Mouse (Mus musculus): Measurements from ENCODE around the gene Nr2f1. TPM values are rescaled to one million over a fixed set of nuclear protein-coding genes. Genes with fewer than 3 reads are reported as not detected.

Nr2f1 gene
- polyA plus RNA-seq, 1 experiment: 84.5 TPM

GRCm38 (mm10) chr13:78197819-78198390 lies 1.7 kb downstream of the Nr2f1 start:
- TF ChIP-seq CTCF (IDR thresholded peaks at IDR 0.05; ENCODE audit: borderline replicate concordance, insufficient read depth, low read depth, low read length) (no peak), POLR2A (IDR thresholded peaks at IDR 0.05; ENCODE audit: borderline replicate concordance, insufficient read depth, low read length) (no peak)
- Histone ChIP-seq H3K4me1 (ENCODE audit: control insufficient read depth, insufficient read depth, low read length) (no peaks in the 10 kb centered on the region), H3K27ac (ENCODE audit: insufficient read depth, low read length) (peak overlapping the region; percentile 77), H3K27me3 (ENCODE audit: control insufficient read depth, insufficient read depth, low read length) (no peaks in the 10 kb centered on the region), H3K4me3 (replicated peaks; ENCODE audit: insufficient read depth, low read depth, low read length) (peak overlapping the region; percentile 100)
- 1% methylated on average over 32 of the region's 33 CpGs for WGBS
- peak; percentile 68 to 72 for DNase-seq

- TF ChIP-seq POLR2A (IDR thresholded peaks at IDR 0.05; ENCODE audit: borderline replicate concordance, insufficient read depth, low read length) (no peak), CTCF (IDR thresholded peaks at IDR 0.05; ENCODE audit: borderline replicate concordance, insufficient read depth, low read depth, low read length) (no peak)
- H3K27me3 ChIP-seq (ENCODE audit: control insufficient read depth, insufficient read depth, low read length): no peaks in the 10 kb centered on the region
- peak overlapping the region; percentile 45; the same call in 1 of the 2 replicates for H3K27ac ChIP-seq (ENCODE audit: insufficient read depth, low read length)
- peak overlapping the region; percentile 100 for H3K4me3 ChIP-seq (replicated peaks; ENCODE audit: insufficient read depth, low read depth, low read length)
- 9% methylated on average over 9 of the region's 9 CpGs for WGBS
- no peak for DNase-seq
- H3K4me1 ChIP-seq (ENCODE audit: control insufficient read depth, insufficient read depth, low read length): no peaks in the 10 kb centered on the region
Measured at GRCm38 (mm10) chr13:78197286-78197818, 2.2 kb downstream of the Nr2f1 start.

GRCm38 (mm10) chr13:78196236-78196796 lies 3.2 kb downstream of the Nr2f1 start:
- TF ChIP-seq CTCF (IDR thresholded peaks at IDR 0.05; ENCODE audit: borderline replicate concordance, insufficient read depth, low read depth, low read length) (no peak), POLR2A (IDR thresholded peaks at IDR 0.05; ENCODE audit: borderline replicate concordance, insufficient read depth, low read length) (no peak)
- H3K4me1 ChIP-seq (ENCODE audit: control insufficient read depth, insufficient read depth, low read length): no peaks in the 10 kb centered on the region
- peak overlapping the region; percentile 46 for H3K4me3 ChIP-seq (replicated peaks; ENCODE audit: insufficient read depth, low read depth, low read length)
- H3K27ac ChIP-seq (ENCODE audit: insufficient read depth, low read length): no peak overlapping the region
- 61% methylated on average over 7 of the region's 7 CpGs for WGBS
- no peaks in the 10 kb centered on the region for H3K27me3 ChIP-seq (ENCODE audit: control insufficient read depth, insufficient read depth, low read length)
- DNase-seq: no peak

GRCm38 (mm10) chr13:78195601-78196115 lies 3.9 kb downstream of the Nr2f1 start:
- peak in 1 of 2 experiments; percentile 43 for DNase-seq
- TF ChIP-seq CTCF (IDR thresholded peaks at IDR 0.05; ENCODE audit: borderline replicate concordance, insufficient read depth, low read depth, low read length) (no peak), POLR2A (IDR thresholded peaks at IDR 0.05; ENCODE audit: borderline replicate concordance, insufficient read depth, low read length) (no peak)
- Histone ChIP-seq H3K4me1 (ENCODE audit: control insufficient read depth, insufficient read depth, low read length) (no peaks in the 10 kb centered on the region), H3K27me3 (ENCODE audit: control insufficient read depth, insufficient read depth, low read length) (no peaks in the 10 kb centered on the region), H3K4me3 (replicated peaks; ENCODE audit: insufficient read depth, low read depth, low read length) (peak overlapping the region; percentile 60), H3K27ac (ENCODE audit: insufficient read depth, low read length) (peak overlapping the region; percentile 71)
- 22% methylated on average over 13 of the region's 13 CpGs for WGBS

GRCm38 (mm10) chr13:78194850-78195600 lies 4.5 kb downstream of the Nr2f1 start:
- Histone ChIP-seq H3K4me3 (replicated peaks; ENCODE audit: insufficient read depth, low read depth, low read length) (peak overlapping the region; percentile 60), H3K27ac (ENCODE audit: insufficient read depth, low read length) (peak overlapping the region; percentile 71), H3K4me1 (ENCODE audit: control insufficient read depth, insufficient read depth, low read length) (peaks cover 2% of the 10 kb centered on the region; the same call in 1 of the 2 replicates), H3K27me3 (ENCODE audit: control insufficient read depth, insufficient read depth, low read length) (no peaks in the 10 kb centered on the region)
- peak; percentile 68 to 74 for DNase-seq
- 9% methylated on average over 64 of the region's 64 CpGs for WGBS
- TF ChIP-seq CTCF (IDR thresholded peaks at IDR 0.05; ENCODE audit: borderline replicate concordance, insufficient read depth, low read depth, low read length) (no peak), POLR2A (IDR thresholded peaks at IDR 0.05; ENCODE audit: borderline replicate concordance, insufficient read depth, low read length) (no peak)

GRCm38 (mm10) chr13:78194135-78194849 lies 5.3 kb downstream of the Nr2f1 start:
- H3K4me1 ChIP-seq (ENCODE audit: control insufficient read depth, insufficient read depth, low read length): peaks cover 7% of the 10 kb centered on the region; the same call in 1 of the 2 replicates
- TF ChIP-seq CTCF (IDR thresholded peaks at IDR 0.05; ENCODE audit: borderline replicate concordance, insufficient read depth, low read depth, low read length): no peak
- TF ChIP-seq POLR2A (IDR thresholded peaks at IDR 0.05; ENCODE audit: borderline replicate concordance, insufficient read depth, low read length): 0 out of 2 replicates have a peak, but pooled peaks have one; percentile 16
- H3K4me3 ChIP-seq (replicated peaks; ENCODE audit: insufficient read depth, low read depth, low read length): peak overlapping the region; percentile 60
- H3K27ac ChIP-seq (ENCODE audit: insufficient read depth, low read length): peak overlapping the region; percentile 71
- no peak for DNase-seq
- H3K27me3 ChIP-seq (ENCODE audit: control insufficient read depth, insufficient read depth, low read length): no peaks in the 10 kb centered on the region
- 21% methylated on average over 26 of the region's 26 CpGs for WGBS

GRCm38 (mm10) chr13:78193211-78193610 lies 6.3 kb downstream of the Nr2f1 start:
- Histone ChIP-seq H3K27ac (ENCODE audit: insufficient read depth, low read length) (no peak overlapping the region), H3K27me3 (ENCODE audit: control insufficient read depth, insufficient read depth, low read length) (no peaks in the 10 kb centered on the region), H3K4me3 (replicated peaks; ENCODE audit: insufficient read depth, low read depth, low read length) (no peak overlapping the region), H3K4me1 (ENCODE audit: control insufficient read depth, insufficient read depth, low read length) (peaks cover 7% of the 10 kb centered on the region; the same call in 1 of the 2 replicates)
- TF ChIP-seq POLR2A (IDR thresholded peaks at IDR 0.05; ENCODE audit: borderline replicate concordance, insufficient read depth, low read length) (no peak), CTCF (IDR thresholded peaks at IDR 0.05; ENCODE audit: borderline replicate concordance, insufficient read depth, low read depth, low read length) (no peak)
- 42% methylated on average over 4 of the region's 4 CpGs for WGBS
- DNase-seq: peak; percentile 21 to 36

Measured in cerebellum, adult 2 months (tissue).